Mouse (Mus musculus): Measurements from ENCODE around the gene Xpa. TPM values are rescaled to one million over a fixed set of nuclear protein-coding genes. Genes with fewer than 3 reads are reported as not detected.

Xpa gene
- polyA plus RNA-seq, 1 experiment from 2014 or later, result 32.5 TPM

DNA sequence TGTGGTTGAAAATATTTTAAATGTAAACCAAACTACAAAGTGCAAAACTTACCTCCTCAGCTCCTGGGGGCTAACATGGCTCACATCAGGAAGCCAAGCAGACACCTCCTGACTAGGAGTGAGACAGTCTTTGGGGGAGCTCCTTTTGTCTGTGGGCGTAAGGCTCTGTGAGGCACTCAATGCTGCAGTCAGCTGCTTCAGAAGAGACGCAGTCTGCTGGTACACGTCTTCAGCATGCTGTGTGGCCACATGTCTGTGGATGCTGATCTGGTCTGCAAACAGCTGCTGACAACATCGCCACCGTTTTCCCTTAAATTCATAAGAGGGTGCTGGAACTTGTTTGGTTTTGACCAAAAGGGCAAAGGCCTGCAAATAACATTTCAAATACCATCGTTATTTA is 64.3 kb downstream of the Xpa start:
- H3K4me2 ChIP-seq (ENCODE audit: low read depth, low read length), result no peak overlapping the region
- 87% methylated on average over 6 of the region's 6 CpGs for whole genome bisulfite sequencing
- H3K27me3 ChIP-seq (ENCODE audit: control insufficient read depth, insufficient read depth, low read length), result no peaks in the 10 kb centered on the region
- H3K27ac ChIP-seq (ENCODE audit: low read depth, low read length), result no peak overlapping the region
- no peaks in the 10 kb centered on the region for H3K9me3 ChIP-seq (ENCODE audit: control insufficient read depth, low read length)
- H3K4me3 ChIP-seq (ENCODE audit: low read depth, low read length), result no peak overlapping the region
- H3K4me1 ChIP-seq (ENCODE audit: control insufficient read depth, insufficient read depth, low read length), result no peaks in the 10 kb centered on the region
- ATAC-seq (ENCODE audit: low read depth), result no peak
- peaks cover 35% of the 10 kb centered on the region for H3K36me3 ChIP-seq (ENCODE audit: control insufficient read depth, insufficient read depth, low read length)
- H3K9ac ChIP-seq (replicated peaks; ENCODE audit: low read depth, low read length), result no peak overlapping the region

DNA sequence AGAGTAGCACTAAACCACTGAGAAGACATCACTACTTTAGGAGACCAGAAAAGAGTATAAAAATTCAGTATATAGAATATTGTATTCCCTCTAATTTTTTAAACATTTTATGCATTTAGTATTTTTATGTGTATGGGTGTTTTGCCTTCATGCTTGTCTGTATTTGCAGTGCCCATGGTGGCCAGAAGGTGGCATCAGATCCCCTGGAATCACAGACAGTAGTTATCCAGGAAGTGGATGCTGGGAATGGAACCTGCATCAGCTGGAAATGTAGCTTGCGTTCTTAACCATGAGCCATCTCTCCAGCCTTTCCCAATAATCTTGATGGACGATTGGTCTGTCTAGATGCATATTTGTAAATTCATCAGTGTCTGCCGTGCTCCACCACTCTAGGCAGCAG is 65.9 kb downstream of the Xpa start:
- no peak overlapping the region for H3K9ac ChIP-seq (replicated peaks; ENCODE audit: low read depth, low read length)
- no peak overlapping the region for H3K4me3 ChIP-seq (ENCODE audit: low read depth, low read length)
- H3K4me1 ChIP-seq (ENCODE audit: control insufficient read depth, insufficient read depth, low read length), result no peaks in the 10 kb centered on the region
- H3K36me3 ChIP-seq (ENCODE audit: control insufficient read depth, insufficient read depth, low read length), result peaks cover 44% of the 10 kb centered on the region
- H3K4me2 ChIP-seq (ENCODE audit: low read depth, low read length), result no peak overlapping the region
- no peaks in the 10 kb centered on the region for H3K9me3 ChIP-seq (ENCODE audit: control insufficient read depth, low read length)
- no peak for ATAC-seq (ENCODE audit: low read depth)
- WGBS, result 75% methylated on average over 3 of the region's 3 CpGs
- no peak overlapping the region for H3K27ac ChIP-seq (ENCODE audit: low read depth, low read length)
- H3K27me3 ChIP-seq (ENCODE audit: control insufficient read depth, insufficient read depth, low read length), result no peaks in the 10 kb centered on the region

DNA sequence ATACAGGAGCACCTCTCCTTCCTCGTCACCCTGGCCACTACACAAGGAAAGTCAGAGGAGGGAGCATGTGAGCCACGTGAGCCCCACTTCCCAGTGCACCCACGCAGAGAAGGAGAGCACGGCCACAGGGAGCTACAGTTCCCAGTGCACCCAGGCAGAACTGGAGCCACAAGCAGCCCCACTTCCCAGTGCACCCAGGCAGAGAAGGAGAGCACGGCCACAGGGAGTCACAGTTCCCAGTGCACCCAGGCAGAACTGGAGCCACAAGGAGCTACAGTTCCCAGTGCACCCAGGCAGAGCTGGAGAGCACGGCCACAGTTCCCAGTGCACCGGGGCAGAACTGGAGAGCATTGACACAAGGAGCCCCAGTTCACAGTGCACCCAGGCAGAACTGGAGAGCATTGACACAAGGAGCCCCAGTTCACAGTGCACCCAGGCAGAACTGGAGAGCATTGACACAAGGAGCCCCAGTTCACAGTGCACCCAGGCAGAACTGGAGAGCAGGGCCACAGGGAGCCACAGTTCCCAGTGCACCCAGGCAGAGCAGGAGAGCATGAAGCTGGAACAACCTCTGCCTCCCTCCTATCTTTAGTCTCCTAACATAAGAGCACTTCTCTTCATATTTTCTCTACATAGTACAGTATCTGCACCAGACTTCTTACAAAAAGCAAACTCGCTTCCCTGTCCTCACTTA is 66.7 kb downstream of the Xpa start:
- H3K9ac ChIP-seq (replicated peaks; ENCODE audit: low read depth, low read length), result no peak overlapping the region
- no peak overlapping the region for H3K4me3 ChIP-seq (ENCODE audit: low read depth, low read length)
- no peaks in the 10 kb centered on the region for H3K4me1 ChIP-seq (ENCODE audit: control insufficient read depth, insufficient read depth, low read length)
- H3K27me3 ChIP-seq (ENCODE audit: control insufficient read depth, insufficient read depth, low read length), result no peaks in the 10 kb centered on the region
- peaks cover 51% of the 10 kb centered on the region for H3K36me3 ChIP-seq (ENCODE audit: control insufficient read depth, insufficient read depth, low read length)
- no peak overlapping the region for H3K27ac ChIP-seq (ENCODE audit: low read depth, low read length)
- H3K9me3 ChIP-seq (ENCODE audit: control insufficient read depth, low read length), result no peaks in the 10 kb centered on the region
- ATAC-seq (ENCODE audit: low read depth), result no peak
- no peak overlapping the region for H3K4me2 ChIP-seq (ENCODE audit: low read depth, low read length)
- 94% methylated on average over 8 of the region's 8 CpGs for WGBS

DNA sequence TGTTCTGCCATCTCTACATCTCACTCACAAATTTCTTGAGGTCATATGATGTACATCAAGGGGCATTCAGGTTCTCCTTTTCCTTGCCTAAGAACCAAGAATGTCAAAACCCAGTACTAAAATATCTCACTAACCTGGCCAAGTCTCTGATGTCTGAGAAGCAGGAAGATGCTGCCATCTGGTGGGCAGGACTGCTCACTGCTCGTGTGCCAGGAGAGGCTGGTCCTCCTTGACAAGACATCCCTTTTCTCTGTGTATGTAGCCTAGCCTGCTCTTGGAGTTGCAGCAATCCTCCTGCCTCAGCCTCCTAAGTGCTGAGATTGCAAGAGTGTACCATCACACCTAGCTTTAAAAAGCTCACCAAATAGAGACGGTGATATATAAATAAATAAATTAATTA is 69.6 kb downstream of the Xpa start:
- Histone ChIP-seq H3K27me3 (ENCODE audit: control insufficient read depth, insufficient read depth, low read length) (no peaks in the 10 kb centered on the region), H3K9me3 (ENCODE audit: control insufficient read depth, low read length) (no peaks in the 10 kb centered on the region), H3K9ac (replicated peaks; ENCODE audit: low read depth, low read length) (no peak overlapping the region), H3K36me3 (ENCODE audit: control insufficient read depth, insufficient read depth, low read length) (peaks cover 55% of the 10 kb centered on the region), H3K27ac (ENCODE audit: low read depth, low read length) (no peak overlapping the region), H3K4me1 (ENCODE audit: control insufficient read depth, insufficient read depth, low read length) (no peaks in the 10 kb centered on the region), H3K4me2 (ENCODE audit: low read depth, low read length) (no peak overlapping the region), H3K4me3 (ENCODE audit: low read depth, low read length) (no peak overlapping the region)
- peak; percentile 68; the same call in 1 of the 2 replicates for ATAC-seq (ENCODE audit: low read depth)
- 42% methylated on average over 2 of the region's 2 CpGs for WGBS

GRCm38 (mm10) chr4:46123358-46123757 is 72.8 kb downstream of the Xpa start:
- H3K9me3 ChIP-seq (ENCODE audit: control insufficient read depth, low read length), result no peaks in the 10 kb centered on the region
- no peaks in the 10 kb centered on the region for H3K4me1 ChIP-seq (ENCODE audit: control insufficient read depth, insufficient read depth, low read length)
- H3K27me3 ChIP-seq (ENCODE audit: control insufficient read depth, insufficient read depth, low read length), result no peaks in the 10 kb centered on the region
- H3K4me3 ChIP-seq (ENCODE audit: low read depth, low read length), result no peak overlapping the region
- WGBS, result 93% methylated on average over 6 of the region's 6 CpGs
- H3K36me3 ChIP-seq (ENCODE audit: control insufficient read depth, insufficient read depth, low read length), result peaks cover 55% of the 10 kb centered on the region
- H3K27ac ChIP-seq (ENCODE audit: low read depth, low read length), result no peak overlapping the region
- ATAC-seq (ENCODE audit: low read depth), result no peak
- H3K4me2 ChIP-seq (ENCODE audit: low read depth, low read length), result no peak overlapping the region
- H3K9ac ChIP-seq (replicated peaks; ENCODE audit: low read depth, low read length), result no peak overlapping the region

DNA sequence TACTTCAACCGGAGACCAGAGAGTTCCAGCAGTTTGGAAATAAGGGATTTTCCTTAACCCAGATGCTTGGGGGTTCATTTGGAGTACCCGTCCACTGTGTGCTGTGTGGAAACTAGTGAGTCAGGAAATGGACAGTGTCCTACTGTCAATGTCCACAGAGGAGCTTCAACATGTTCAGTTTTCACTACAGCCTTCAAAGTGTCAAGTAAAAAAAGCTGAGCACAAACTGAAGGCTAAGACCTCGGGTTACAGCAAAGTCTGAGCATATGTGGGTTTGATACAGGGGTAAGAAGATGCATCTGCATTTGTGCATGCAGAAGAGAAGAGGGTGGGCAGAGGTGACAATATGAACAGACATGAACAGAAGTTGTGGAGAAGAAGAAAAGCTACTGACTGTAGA is 75.3 kb downstream of the Xpa start:
- H3K27me3 ChIP-seq (ENCODE audit: control insufficient read depth, insufficient read depth, low read length), result no peaks in the 10 kb centered on the region
- no peaks in the 10 kb centered on the region for H3K9me3 ChIP-seq (ENCODE audit: control insufficient read depth, low read length)
- H3K9ac ChIP-seq (replicated peaks; ENCODE audit: low read depth, low read length), result no peak overlapping the region
- no peak overlapping the region for H3K4me3 ChIP-seq (ENCODE audit: low read depth, low read length)
- H3K4me1 ChIP-seq (ENCODE audit: control insufficient read depth, insufficient read depth, low read length), result no peaks in the 10 kb centered on the region
- 90% methylated on average over 3 of the region's 3 CpGs for WGBS
- H3K4me2 ChIP-seq (ENCODE audit: low read depth, low read length), result no peak overlapping the region
- no peak for ATAC-seq (ENCODE audit: low read depth)
- H3K36me3 ChIP-seq (ENCODE audit: control insufficient read depth, insufficient read depth, low read length), result peaks cover 67% of the 10 kb centered on the region
- H3K27ac ChIP-seq (ENCODE audit: low read depth, low read length), result no peak overlapping the region

- no peak overlapping the region for H3K4me3 ChIP-seq (ENCODE audit: low read depth, low read length)
- H3K4me1 ChIP-seq (ENCODE audit: control insufficient read depth, insufficient read depth, low read length), result no peaks in the 10 kb centered on the region
- H3K9ac ChIP-seq (replicated peaks; ENCODE audit: low read depth, low read length), result no peak overlapping the region
- H3K9me3 ChIP-seq (ENCODE audit: control insufficient read depth, low read length), result no peaks in the 10 kb centered on the region
- 94% methylated on average over 14 of the region's 14 CpGs for WGBS
- no peak for ATAC-seq (ENCODE audit: low read depth)
- no peaks in the 10 kb centered on the region for H3K27me3 ChIP-seq (ENCODE audit: control insufficient read depth, insufficient read depth, low read length)
- peaks cover 60% of the 10 kb centered on the region for H3K36me3 ChIP-seq (ENCODE audit: control insufficient read depth, insufficient read depth, low read length)
- no peak overlapping the region for H3K4me2 ChIP-seq (ENCODE audit: low read depth, low read length)
- no peak overlapping the region for H3K27ac ChIP-seq (ENCODE audit: low read depth, low read length)
Measured at GRCm38 (mm10) chr4:46119514-46120094, 76.5 kb downstream of the Xpa start.

- no peak overlapping the region for H3K4me2 ChIP-seq (ENCODE audit: low read depth, low read length)
- no peaks in the 10 kb centered on the region for H3K27me3 ChIP-seq (ENCODE audit: control insufficient read depth, insufficient read depth, low read length)
- H3K9ac ChIP-seq (replicated peaks; ENCODE audit: low read depth, low read length), result no peak overlapping the region
- no peaks in the 10 kb centered on the region for H3K4me1 ChIP-seq (ENCODE audit: control insufficient read depth, insufficient read depth, low read length)
- H3K27ac ChIP-seq (ENCODE audit: low read depth, low read length), result no peak overlapping the region
- no peak for ATAC-seq (ENCODE audit: low read depth)
- H3K36me3 ChIP-seq (ENCODE audit: control insufficient read depth, insufficient read depth, low read length), result peaks cover 59% of the 10 kb centered on the region
- H3K9me3 ChIP-seq (ENCODE audit: control insufficient read depth, low read length), result no peaks in the 10 kb centered on the region
- 96% methylated on average over 4 of the region's 4 CpGs for WGBS
- H3K4me3 ChIP-seq (ENCODE audit: low read depth, low read length), result no peak overlapping the region
Measured at GRCm38 (mm10) chr4:46117536-46117935, 78.6 kb downstream of the Xpa start.

DNA sequence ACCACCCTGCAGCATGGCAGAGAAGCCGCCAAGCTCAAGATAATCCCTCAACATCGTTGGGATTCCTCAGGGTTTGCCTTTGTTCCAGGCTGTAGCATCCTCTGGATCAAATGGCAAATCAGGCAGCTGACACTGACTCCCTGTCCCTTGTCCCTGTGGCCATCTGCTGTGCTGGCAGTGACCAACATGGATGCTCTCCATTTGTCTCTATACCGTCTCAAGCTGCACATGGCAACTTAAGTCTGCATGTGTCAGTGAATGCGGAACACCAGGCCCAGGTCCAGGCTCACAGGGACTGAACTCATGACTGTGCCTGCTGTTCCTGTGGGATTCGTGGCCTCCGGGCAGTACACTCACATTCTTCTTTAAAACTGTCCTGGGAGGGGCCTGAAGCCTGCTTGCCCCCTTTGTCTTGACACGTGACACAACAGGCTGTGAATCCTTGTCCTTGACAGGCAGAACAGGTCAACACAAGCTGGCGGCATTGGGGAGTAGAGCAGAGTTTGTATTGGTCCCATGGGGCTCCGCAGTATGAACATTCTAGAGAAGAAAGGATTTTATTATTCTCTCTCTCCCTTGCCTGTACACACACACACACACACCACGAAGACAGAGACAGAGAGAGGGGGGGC is 79.5 kb downstream of the Xpa start:
- WGBS, result 52% methylated on average over 10 of the region's 10 CpGs
- ATAC-seq (ENCODE audit: low read depth), result peak; percentile 38
- no peaks in the 10 kb centered on the region for H3K4me1 ChIP-seq (ENCODE audit: control insufficient read depth, insufficient read depth, low read length)
- no peak overlapping the region for H3K4me2 ChIP-seq (ENCODE audit: low read depth, low read length)
- H3K9me3 ChIP-seq (ENCODE audit: control insufficient read depth, low read length), result no peaks in the 10 kb centered on the region
- no peak overlapping the region for H3K4me3 ChIP-seq (ENCODE audit: low read depth, low read length)
- H3K27ac ChIP-seq (ENCODE audit: low read depth, low read length), result no peak overlapping the region
- no peaks in the 10 kb centered on the region for H3K27me3 ChIP-seq (ENCODE audit: control insufficient read depth, insufficient read depth, low read length)
- H3K36me3 ChIP-seq (ENCODE audit: control insufficient read depth, insufficient read depth, low read length), result peaks cover 51% of the 10 kb centered on the region
- H3K9ac ChIP-seq (replicated peaks; ENCODE audit: low read depth, low read length), result no peak overlapping the region
